Mouse (Mus musculus): ENCODE results near the gene Rnf224. TPM values are rescaled to one million over a fixed set of nuclear protein-coding genes. Genes with fewer than 3 reads are reported as not detected.

Rnf224 gene
- total and polyA plus RNA-seq, 3 experiments, result 0.10 TPM; not detected in 2

GRCm38 (mm10) chr2:25200631-25201030, 36.0 kb downstream of the Rnf224 start:
- Histone ChIP-seq H3K4me1 (ENCODE audit: control insufficient read depth in 1 of 2, insufficient read depth in 2 of 2, low read length in 2 of 2) (peaks cover 8 to 23% of the 10 kb centered on the region in 2 experiments), H3K79me2 (ENCODE audit: control insufficient read depth, insufficient read depth, low read length, poor library complexity) (peaks cover under 1% of the 10 kb centered on the region; the same call in 1 of the 2 replicates), H3K9me3 (replicated peaks; ENCODE audit: insufficient read depth, low read length) (no peaks in the 10 kb centered on the region), H3K27ac (ENCODE audit: control insufficient read depth, low read depth, low read length) (no peak overlapping the region), H3K9ac (ENCODE audit: control insufficient read depth, low read depth, low read length, poor library complexity, severe bottlenecking) (no peak overlapping the region), H3K36me3 (ENCODE audit: control insufficient read depth in 1 of 2, insufficient read depth in 2 of 2, low read length in 2 of 2) (peaks cover 6 to 12% of the 10 kb centered on the region in 2 experiments; a peak in 3 of 4 replicates), H3K4me3 (ENCODE audit: control insufficient read depth in 1 of 2, insufficient read depth in 1 of 2, low read depth in 2 of 2, low read length in 2 of 2) (no peak overlapping the region), H3K27me3 (ENCODE audit: control insufficient read depth in 1 of 2, insufficient read depth in 2 of 2, low read length in 2 of 2) (no peaks in the 10 kb centered on the region)
- DNase-seq (ENCODE audit: low read depth, low spot score), result no peak
- TF ChIP-seq MXI1 (IDR thresholded peaks at IDR 0.05; ENCODE audit: low read depth, low read length) (no peak), NELFE (IDR thresholded peaks at IDR 0.05; ENCODE audit: low read depth, low read length) (no peak), CHD2 (IDR thresholded peaks at IDR 0.05; ENCODE audit: low read length) (no peak), MAFK (IDR thresholded peaks at IDR 0.05; ENCODE audit: borderline replicate concordance, low read depth, low read length) (no peak), POLR2AphosphoS5 (IDR thresholded peaks at IDR 0.05; ENCODE audit: borderline replicate concordance, low read depth, low read length) (no peak), ZKSCAN1 (IDR thresholded peaks at IDR 0.05; ENCODE audit: low read depth, low read length) (no peak), TAL1 (IDR thresholded peaks at IDR 0.05; ENCODE audit: low read length) (no peak), MYC (IDR thresholded peaks at IDR 0.05; ENCODE audit: low read depth, low read length) (no peak), ZC3H11A (IDR thresholded peaks at IDR 0.05; ENCODE audit: low read depth, low read length) (no peak), ETS1 (IDR thresholded peaks at IDR 0.05; ENCODE audit: low read depth, low read length) (no peak), CTCF (IDR thresholded peaks at IDR 0.05 in 2 of 3, conservative IDR thresholded peaks at IDR 0.05 in 1 of 3; ENCODE audit: control insufficient read depth in 1 of 3, insufficient read depth in 1 of 3, low read depth in 2 of 3, low read length in 3 of 3, poor library complexity in 1 of 3, severe bottlenecking in 1 of 3) (no peak), TCF12 (IDR thresholded peaks at IDR 0.05; ENCODE audit: low read depth, low read length) (no peak), SIN3A (IDR thresholded peaks at IDR 0.05; ENCODE audit: low read length) (no peak), MEF2A (IDR thresholded peaks at IDR 0.05; ENCODE audit: extremely low read depth, insufficient replicate concordance, low read depth, low read length, poor library complexity, severe bottlenecking) (no peak), POLR2AphosphoS2 (IDR thresholded peaks at IDR 0.05; ENCODE audit: low read length) (no peak), MYB (IDR thresholded peaks at IDR 0.05; ENCODE audit: low read depth, low read length) (no peak)

GRCm38 (mm10) chr2:25197946-25198345, 38.6 kb downstream of the Rnf224 start:
- DNase-seq (ENCODE audit: low read depth, low spot score), result no peak
- no peak for TF ChIP-seq KAT2A (conservative IDR thresholded peaks at IDR 0.05; ENCODE audit: low read depth, low read length)
- no peak for TF ChIP-seq RCOR1 (IDR thresholded peaks at IDR 0.05; ENCODE audit: low read depth, low read length)
- TF ChIP-seq TAL1 (IDR thresholded peaks at IDR 0.05; ENCODE audit: low read length), result no peak
- TF ChIP-seq BHLHE40 (IDR thresholded peaks at IDR 0.05; ENCODE audit: borderline replicate concordance, low read depth, low read length), result no peak
- TF ChIP-seq ETS1 (IDR thresholded peaks at IDR 0.05; ENCODE audit: low read depth, low read length), result no peak
- TF ChIP-seq RAD21 (IDR thresholded peaks at IDR 0.05; ENCODE audit: low read depth, low read length), result no peak
- TF ChIP-seq NRF1 (IDR thresholded peaks at IDR 0.05; ENCODE audit: insufficient read depth, low read depth, low read length, poor library complexity, severe bottlenecking), result no peak
- no peak for TF ChIP-seq GABPA (IDR thresholded peaks at IDR 0.05; ENCODE audit: low read depth, low read length)
- no peak for TF ChIP-seq CTCF (IDR thresholded peaks at IDR 0.05 in 2 of 3, conservative IDR thresholded peaks at IDR 0.05 in 1 of 3; ENCODE audit: control insufficient read depth in 1 of 3, insufficient read depth in 1 of 3, low read depth in 2 of 3, low read length in 3 of 3, poor library complexity in 1 of 3, severe bottlenecking in 1 of 3)
- no peak for TF ChIP-seq TCF12 (IDR thresholded peaks at IDR 0.05; ENCODE audit: low read depth, low read length)
- no peak for TF ChIP-seq USF1 (IDR thresholded peaks at IDR 0.05; ENCODE audit: low read depth, low read length)
- TF ChIP-seq POLR2AphosphoS5 (IDR thresholded peaks at IDR 0.05; ENCODE audit: borderline replicate concordance, low read depth, low read length), result no peak
- no peak for TF ChIP-seq E2F4 (IDR thresholded peaks at IDR 0.05; ENCODE audit: borderline replicate concordance, low read depth, low read length)
- no peak for TF ChIP-seq HCFC1 (IDR thresholded peaks at IDR 0.05; ENCODE audit: low read depth, low read length)
- Histone ChIP-seq H3K27ac (ENCODE audit: control insufficient read depth, low read depth, low read length) (0 out of 2 replicates have a peak overlapping the region, but pooled peaks have one; percentile 96), H3K9ac (ENCODE audit: control insufficient read depth, low read depth, low read length, poor library complexity, severe bottlenecking) (no peak overlapping the region), H3K4me1 (ENCODE audit: control insufficient read depth in 1 of 2, insufficient read depth in 2 of 2, low read length in 2 of 2) (peaks cover 6 to 33% of the 10 kb centered on the region in 2 experiments), H3K79me2 (ENCODE audit: control insufficient read depth, insufficient read depth, low read length, poor library complexity) (peaks cover 21% of the 10 kb centered on the region), H3K4me3 (ENCODE audit: control insufficient read depth in 1 of 2, insufficient read depth in 1 of 2, low read depth in 2 of 2, low read length in 2 of 2) (no peak overlapping the region), H3K36me3 (ENCODE audit: control insufficient read depth in 1 of 2, insufficient read depth in 2 of 2, low read length in 2 of 2) (peaks cover 2 to 18% of the 10 kb centered on the region in 2 experiments; a peak in 2 of 4 replicates), H3K9me3 (replicated peaks; ENCODE audit: insufficient read depth, low read length) (no peaks in the 10 kb centered on the region), H3K27me3 (ENCODE audit: control insufficient read depth in 1 of 2, insufficient read depth in 2 of 2, low read length in 2 of 2) (no peaks in the 10 kb centered on the region)
